Mouse (Mus musculus): ENCODE measurements around the gene Tmem178. TPM values are rescaled to one million over a fixed set of nuclear protein-coding genes. Genes with fewer than 3 reads are reported as not detected.

Gene Tmem178
- polyA plus RNA-seq, 1 experiment from 2014 or later, result 4.3 TPM

GRCm38 (mm10) chr17:80904061-80904460 lies 40.4 kb upstream of the Tmem178 start:
- Histone ChIP-seq H3K4me2 (ENCODE audit: low read depth, low read length) (no peak overlapping the region), H3K4me3 (ENCODE audit: low read depth, low read length) (no peak overlapping the region), H3K27ac (replicated peaks; ENCODE audit: low read depth, low read length) (no peak overlapping the region), H3K4me1 (ENCODE audit: control insufficient read depth, insufficient read depth, low read length) (no peaks in the 10 kb centered on the region), H3K9me3 (replicated peaks; ENCODE audit: control insufficient read depth, low read length) (no peaks in the 10 kb centered on the region), H3K27me3 (ENCODE audit: control insufficient read depth, insufficient read depth, low read length) (no peaks in the 10 kb centered on the region), H3K9ac (replicated peaks; ENCODE audit: low read length) (no peak overlapping the region), H3K36me3 (replicated peaks; ENCODE audit: control insufficient read depth, insufficient read depth, low read depth, low read length) (no peaks in the 10 kb centered on the region)
- no peak for ATAC-seq (replicated peaks; ENCODE audit: insufficient number of reproducible peaks, low FRiP score, low TSS enrichment, low read depth)
- 76% methylated on average over 5 of the region's 5 CpGs for WGBS
- DNase-seq (ENCODE audit: low spot score), result no peak

- no peak overlapping the region for H3K4me3 ChIP-seq (ENCODE audit: low read depth, low read length)
- no peaks in the 10 kb centered on the region for H3K27me3 ChIP-seq (ENCODE audit: control insufficient read depth, insufficient read depth, low read length)
- no peak overlapping the region for H3K9ac ChIP-seq (replicated peaks; ENCODE audit: low read length)
- H3K4me1 ChIP-seq (ENCODE audit: control insufficient read depth, insufficient read depth, low read length), result no peaks in the 10 kb centered on the region
- H3K4me2 ChIP-seq (ENCODE audit: low read depth, low read length), result no peak overlapping the region
- ATAC-seq (replicated peaks; ENCODE audit: insufficient number of reproducible peaks, low FRiP score, low TSS enrichment, low read depth) (no peak), DNase-seq (ENCODE audit: low spot score) (no peak)
- H3K9me3 ChIP-seq (replicated peaks; ENCODE audit: control insufficient read depth, low read length), result no peaks in the 10 kb centered on the region
- H3K36me3 ChIP-seq (replicated peaks; ENCODE audit: control insufficient read depth, insufficient read depth, low read depth, low read length), result no peaks in the 10 kb centered on the region
- H3K27ac ChIP-seq (replicated peaks; ENCODE audit: low read depth, low read length), result no peak overlapping the region
- 96% methylated on average over 2 of the region's 2 CpGs for WGBS
These were observed 28.8 kb upstream of the Tmem178 start for GRCm38 (mm10) chr17:80915666-80916065.

- no peak for DNase-seq (ENCODE audit: low spot score)
- no peaks in the 10 kb centered on the region for H3K9me3 ChIP-seq (replicated peaks; ENCODE audit: control insufficient read depth, low read length)
- no peak for ATAC-seq (replicated peaks; ENCODE audit: insufficient number of reproducible peaks, low FRiP score, low TSS enrichment, low read depth)
- H3K4me2 ChIP-seq (ENCODE audit: low read depth, low read length), result no peak overlapping the region
- no peak overlapping the region for H3K27ac ChIP-seq (replicated peaks; ENCODE audit: low read depth, low read length)
- H3K27me3 ChIP-seq (ENCODE audit: control insufficient read depth, insufficient read depth, low read length), result no peaks in the 10 kb centered on the region
- no peaks in the 10 kb centered on the region for H3K4me1 ChIP-seq (ENCODE audit: control insufficient read depth, insufficient read depth, low read length)
- H3K4me3 ChIP-seq (ENCODE audit: low read depth, low read length), result no peak overlapping the region
- no peak overlapping the region for H3K9ac ChIP-seq (replicated peaks; ENCODE audit: low read length)
- H3K36me3 ChIP-seq (replicated peaks; ENCODE audit: control insufficient read depth, insufficient read depth, low read depth, low read length), result no peaks in the 10 kb centered on the region
These were observed 25.2 kb upstream of the Tmem178 start for GRCm38 (mm10) chr17:80919261-80919660.

- H3K36me3 ChIP-seq (replicated peaks; ENCODE audit: control insufficient read depth, insufficient read depth, low read depth, low read length), result no peaks in the 10 kb centered on the region
- H3K9ac ChIP-seq (replicated peaks; ENCODE audit: low read length), result no peak overlapping the region
- ATAC-seq (replicated peaks; ENCODE audit: insufficient number of reproducible peaks, low FRiP score, low TSS enrichment, low read depth), result no peak
- no peak overlapping the region for H3K4me3 ChIP-seq (ENCODE audit: low read depth, low read length)
- no peak overlapping the region for H3K27ac ChIP-seq (replicated peaks; ENCODE audit: low read depth, low read length)
- no peak overlapping the region for H3K4me2 ChIP-seq (ENCODE audit: low read depth, low read length)
- no peaks in the 10 kb centered on the region for H3K4me1 ChIP-seq (ENCODE audit: control insufficient read depth, insufficient read depth, low read length)
- DNase-seq (ENCODE audit: low spot score), result no peak
- WGBS, result 77% methylated on average over 10 of the region's 10 CpGs
- no peaks in the 10 kb centered on the region for H3K9me3 ChIP-seq (replicated peaks; ENCODE audit: control insufficient read depth, low read length)
- H3K27me3 ChIP-seq (ENCODE audit: control insufficient read depth, insufficient read depth, low read length), result no peaks in the 10 kb centered on the region
These were observed 22.9 kb upstream of the Tmem178 start for GRCm38 (mm10) chr17:80921286-80922134.

- H3K9ac ChIP-seq (replicated peaks; ENCODE audit: low read length), result no peak overlapping the region
- no peaks in the 10 kb centered on the region for H3K27me3 ChIP-seq (ENCODE audit: control insufficient read depth, insufficient read depth, low read length)
- DNase-seq (ENCODE audit: low spot score), result no peak
- H3K9me3 ChIP-seq (replicated peaks; ENCODE audit: control insufficient read depth, low read length), result no peaks in the 10 kb centered on the region
- 89% methylated on average over 3 of the region's 3 CpGs for WGBS
- H3K4me2 ChIP-seq (ENCODE audit: low read depth, low read length), result no peak overlapping the region
- H3K4me3 ChIP-seq (ENCODE audit: low read depth, low read length), result no peak overlapping the region
- H3K27ac ChIP-seq (replicated peaks; ENCODE audit: low read depth, low read length), result no peak overlapping the region
- H3K36me3 ChIP-seq (replicated peaks; ENCODE audit: control insufficient read depth, insufficient read depth, low read depth, low read length), result no peaks in the 10 kb centered on the region
- H3K4me1 ChIP-seq (ENCODE audit: control insufficient read depth, insufficient read depth, low read length), result no peaks in the 10 kb centered on the region
- no peak for ATAC-seq (replicated peaks; ENCODE audit: insufficient number of reproducible peaks, low FRiP score, low TSS enrichment, low read depth)
These were observed 18.9 kb upstream of the Tmem178 start for GRCm38 (mm10) chr17:80925554-80925953.

- Histone ChIP-seq H3K4me2 (ENCODE audit: low read depth, low read length) (no peak overlapping the region), H3K4me3 (ENCODE audit: low read depth, low read length) (no peak overlapping the region), H3K9ac (replicated peaks; ENCODE audit: low read length) (no peak overlapping the region), H3K9me3 (replicated peaks; ENCODE audit: control insufficient read depth, low read length) (no peaks in the 10 kb centered on the region), H3K36me3 (replicated peaks; ENCODE audit: control insufficient read depth, insufficient read depth, low read depth, low read length) (no peaks in the 10 kb centered on the region), H3K4me1 (ENCODE audit: control insufficient read depth, insufficient read depth, low read length) (no peaks in the 10 kb centered on the region), H3K27me3 (ENCODE audit: control insufficient read depth, insufficient read depth, low read length) (no peaks in the 10 kb centered on the region), H3K27ac (replicated peaks; ENCODE audit: low read depth, low read length) (no peak overlapping the region)
- 90% methylated on average over 2 of the region's 2 CpGs for WGBS
- no peak for ATAC-seq (replicated peaks; ENCODE audit: insufficient number of reproducible peaks, low FRiP score, low TSS enrichment, low read depth)
- DNase-seq (ENCODE audit: low spot score), result no peak
These were observed 17.3 kb upstream of the Tmem178 start for GRCm38 (mm10) chr17:80927151-80927550.

GRCm38 (mm10) chr17:80932716-80933115 lies 11.7 kb upstream of the Tmem178 start:
- Histone ChIP-seq H3K9ac (replicated peaks; ENCODE audit: low read length) (no peak overlapping the region), H3K4me2 (ENCODE audit: low read depth, low read length) (no peak overlapping the region), H3K36me3 (replicated peaks; ENCODE audit: control insufficient read depth, insufficient read depth, low read depth, low read length) (no peaks in the 10 kb centered on the region), H3K4me3 (ENCODE audit: low read depth, low read length) (no peak overlapping the region), H3K27ac (replicated peaks; ENCODE audit: low read depth, low read length) (no peak overlapping the region), H3K4me1 (ENCODE audit: control insufficient read depth, insufficient read depth, low read length) (no peaks in the 10 kb centered on the region), H3K9me3 (replicated peaks; ENCODE audit: control insufficient read depth, low read length) (no peaks in the 10 kb centered on the region), H3K27me3 (ENCODE audit: control insufficient read depth, insufficient read depth, low read length) (no peaks in the 10 kb centered on the region)
- ATAC-seq (replicated peaks; ENCODE audit: insufficient number of reproducible peaks, low FRiP score, low TSS enrichment, low read depth), result no peak
- WGBS, result 88% methylated on average over 3 of the region's 3 CpGs
- no peak for DNase-seq (ENCODE audit: low spot score)

- Histone ChIP-seq H3K9me3 (replicated peaks; ENCODE audit: control insufficient read depth, low read length) (no peaks in the 10 kb centered on the region), H3K27me3 (ENCODE audit: control insufficient read depth, insufficient read depth, low read length) (no peaks in the 10 kb centered on the region), H3K27ac (replicated peaks; ENCODE audit: low read depth, low read length) (no peak overlapping the region), H3K4me1 (ENCODE audit: control insufficient read depth, insufficient read depth, low read length) (no peaks in the 10 kb centered on the region), H3K36me3 (replicated peaks; ENCODE audit: control insufficient read depth, insufficient read depth, low read depth, low read length) (no peaks in the 10 kb centered on the region), H3K9ac (replicated peaks; ENCODE audit: low read length) (no peak overlapping the region), H3K4me2 (ENCODE audit: low read depth, low read length) (no peak overlapping the region), H3K4me3 (ENCODE audit: low read depth, low read length) (no peak overlapping the region)
- no peak for ATAC-seq (replicated peaks; ENCODE audit: insufficient number of reproducible peaks, low FRiP score, low TSS enrichment, low read depth)
- 80% methylated on average over 11 of the region's 11 CpGs for WGBS
- DNase-seq (ENCODE audit: low spot score), result no peak
These were observed 10.9 kb upstream of the Tmem178 start for GRCm38 (mm10) chr17:80933401-80934029.
